Mouse (Mus musculus) right cerebral cortex, postnatal 10 days (tissue): ENCODE results near the gene Alpl.

Source experiments
- DNase-seq, 2 experiments: peaks; one replicate each; pipeline ENCODE4 v3.0.0; 2021; ENCODE audit warnings: low spot score in 2 of 2

Alpl gene

DNA sequence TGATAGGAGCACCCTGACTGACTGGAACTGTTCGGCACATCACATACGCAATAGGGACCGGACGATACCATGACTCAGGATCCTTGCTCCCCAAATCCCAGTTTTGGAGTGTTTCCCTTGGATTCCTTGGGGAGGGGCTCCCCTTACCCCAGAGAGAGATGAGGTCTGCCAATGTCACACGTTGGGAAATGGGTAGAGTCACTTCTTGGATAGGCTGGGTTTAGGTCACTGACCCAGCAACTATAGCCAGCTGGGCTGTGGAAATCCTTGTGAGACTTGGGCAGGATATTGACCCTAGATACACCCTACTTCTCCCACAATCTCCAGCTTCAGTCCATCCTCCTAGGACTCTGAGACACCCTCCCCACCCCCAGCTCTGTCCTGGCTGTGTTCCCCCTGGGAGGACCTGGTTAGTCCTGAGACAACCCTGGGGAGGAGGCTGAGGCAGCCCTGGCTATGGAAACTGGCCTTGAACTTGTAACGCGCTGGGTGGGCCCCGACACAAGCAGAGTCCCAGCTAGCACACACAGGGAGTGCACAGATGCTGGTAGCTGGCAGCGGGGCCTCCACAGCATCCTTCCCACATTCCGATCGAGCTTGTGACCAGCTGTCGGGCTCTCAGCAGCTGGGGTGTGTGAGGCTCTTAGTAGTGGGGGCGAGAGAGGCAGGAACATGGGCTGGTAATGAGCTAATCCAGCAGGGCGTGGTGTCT lies 25.1 kb downstream of the Alpl start:
- peak; percentile 41 to 42 for DNase-seq

DNA sequence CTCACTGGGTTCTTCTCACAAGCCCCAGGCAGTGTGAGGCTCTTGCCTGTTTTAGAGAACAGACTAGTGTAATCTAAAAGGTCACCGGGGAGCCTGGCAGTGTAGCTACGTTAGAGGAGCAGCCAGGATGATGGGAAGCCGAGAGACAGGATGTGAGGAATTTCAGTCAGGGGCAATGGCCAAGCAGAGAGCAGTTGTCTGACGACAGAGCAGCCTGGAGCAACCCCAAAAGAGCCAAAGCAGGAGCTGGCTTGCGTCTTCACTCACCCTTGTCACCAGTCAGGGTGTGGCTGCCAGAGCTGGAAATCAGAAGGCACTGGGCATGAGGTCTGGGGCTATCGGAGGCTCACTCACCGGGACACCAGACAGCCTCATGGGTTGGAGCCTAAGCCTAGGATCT lies 26.5 kb downstream of the Alpl start:
- no peak for DNase-seq

DNA sequence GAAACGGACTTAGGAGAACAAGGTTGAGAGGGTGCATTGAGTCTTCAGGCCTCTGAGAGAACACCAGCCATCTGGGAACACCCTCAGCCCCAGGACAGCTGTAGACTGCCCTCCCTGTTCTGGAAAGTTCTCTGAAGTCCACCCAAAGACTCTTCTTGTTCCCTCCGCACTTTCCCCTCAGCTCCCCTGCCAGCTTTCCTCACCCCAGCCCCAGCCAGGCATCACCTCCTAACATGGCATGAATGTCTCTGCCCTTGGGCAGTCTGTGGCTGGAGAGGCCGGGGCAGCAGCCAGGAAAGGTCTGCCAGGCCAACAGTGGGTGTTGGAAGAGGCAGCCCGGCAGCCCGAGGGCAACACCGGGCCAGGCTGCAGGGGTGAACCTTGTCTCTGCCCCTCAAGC lies 27.4 kb downstream of the Alpl start:
- no peak for DNase-seq

DNA sequence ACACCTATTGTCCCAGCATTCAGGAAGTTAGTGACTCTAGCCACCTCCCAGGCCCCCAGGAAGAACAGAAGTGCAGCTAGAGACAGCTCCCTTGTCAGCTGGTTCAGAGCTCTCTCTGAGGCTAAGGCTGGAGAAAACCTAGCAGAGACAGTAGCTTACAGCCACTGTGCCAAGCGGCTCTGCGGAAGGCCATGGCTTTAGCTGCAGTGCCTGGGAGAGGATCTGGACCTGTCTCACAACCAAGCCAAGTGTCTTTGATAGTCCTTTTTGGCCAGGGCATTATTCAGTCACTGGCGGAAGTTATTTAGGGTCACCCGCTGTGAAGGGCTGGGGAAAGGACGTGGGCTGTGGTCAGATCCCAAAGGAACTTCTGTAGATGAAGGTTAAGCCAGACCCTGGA lies 27.8 kb downstream of the Alpl start:
- DNase-seq = no peak

DNA sequence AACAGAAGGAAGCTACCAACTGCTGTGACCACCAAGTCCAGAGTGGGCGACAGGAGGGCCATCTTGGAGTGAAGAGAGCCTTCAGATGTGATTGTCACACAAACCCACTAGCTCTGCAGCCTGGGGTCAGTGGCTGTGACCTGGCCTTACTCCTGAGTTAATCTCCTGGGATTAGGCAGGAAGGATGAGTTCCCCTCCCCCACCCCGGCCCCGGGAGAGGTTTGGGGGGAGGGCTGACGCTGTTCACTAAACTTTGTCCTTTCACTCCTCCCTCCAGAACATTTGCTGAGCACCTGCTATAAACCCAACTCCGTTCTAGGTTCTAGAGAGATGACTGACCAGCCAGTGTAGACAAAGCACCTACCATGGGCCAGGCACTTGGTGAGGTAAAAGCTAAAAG lies 29.8 kb downstream of the Alpl start:
- DNase-seq = no peak

DNA sequence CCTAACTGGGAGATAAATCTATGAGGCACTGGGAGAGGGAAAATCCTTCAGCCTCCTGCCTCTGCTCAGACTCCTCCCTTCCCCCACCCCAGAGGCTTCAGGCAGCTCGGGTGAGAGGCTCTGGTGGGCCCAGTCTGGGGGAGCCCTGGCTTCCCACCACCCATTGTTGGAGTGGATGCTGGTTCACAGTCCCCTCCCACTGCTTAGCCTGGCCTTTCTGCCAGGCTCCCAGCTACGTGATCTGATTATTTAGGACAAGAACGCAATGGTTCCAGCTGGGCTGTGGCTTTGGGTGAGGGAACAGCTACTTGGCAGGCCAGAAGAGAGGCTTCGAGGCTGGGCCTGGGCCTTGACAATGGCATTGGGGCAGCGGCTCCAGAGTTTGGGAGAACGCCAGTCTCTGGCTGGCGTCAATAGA lies 30.6 kb downstream of the Alpl start:
- DNase-seq = peak; percentile 82 to 88

DNA sequence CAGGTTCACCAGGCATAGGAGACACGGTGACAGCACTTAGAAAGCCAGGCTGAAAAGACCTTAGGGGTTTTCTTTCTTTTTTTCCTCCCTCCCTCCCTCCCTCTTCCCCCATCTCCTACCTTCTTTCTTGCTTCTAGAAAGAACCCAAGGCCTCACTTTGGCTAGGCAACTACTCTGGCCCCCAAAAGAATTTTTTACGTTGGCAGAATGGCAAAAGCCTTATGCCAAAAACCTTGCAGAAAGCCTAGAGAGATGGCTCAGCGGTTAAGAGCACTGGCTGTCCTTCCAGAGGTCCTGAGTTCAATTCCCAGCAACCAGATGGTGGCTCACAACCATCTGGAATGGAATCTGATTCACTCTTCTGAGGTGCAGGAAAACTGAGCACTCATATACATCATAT lies 31.6 kb downstream of the Alpl start:
- no peak for DNase-seq

DNA sequence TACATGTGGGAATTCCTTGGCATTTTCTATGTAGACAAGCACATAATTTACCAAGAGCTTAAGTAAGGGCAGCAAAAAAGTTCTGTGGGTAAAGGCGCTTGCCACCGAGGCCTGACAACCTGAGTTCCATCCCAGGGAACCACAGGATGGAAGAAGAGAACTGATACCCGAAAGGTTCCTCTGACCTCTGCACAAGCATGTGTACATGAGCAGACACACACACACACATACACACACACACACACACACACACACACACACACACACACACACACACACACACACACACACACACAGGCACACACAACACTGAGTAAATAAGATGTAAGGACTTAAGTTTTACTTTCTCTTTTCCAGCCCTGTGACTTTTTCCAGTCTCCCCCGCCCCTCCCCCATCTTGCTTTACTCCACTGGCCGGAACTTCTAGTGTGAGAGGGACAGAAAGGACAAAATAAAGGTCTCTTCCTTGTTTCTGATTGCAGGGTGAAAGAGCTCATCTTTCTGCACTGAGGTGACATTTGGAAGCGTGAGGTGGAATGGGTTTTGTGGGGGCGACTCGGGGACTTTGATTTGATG lies 32.2 kb downstream of the Alpl start:
- DNase-seq = no peak

DNA sequence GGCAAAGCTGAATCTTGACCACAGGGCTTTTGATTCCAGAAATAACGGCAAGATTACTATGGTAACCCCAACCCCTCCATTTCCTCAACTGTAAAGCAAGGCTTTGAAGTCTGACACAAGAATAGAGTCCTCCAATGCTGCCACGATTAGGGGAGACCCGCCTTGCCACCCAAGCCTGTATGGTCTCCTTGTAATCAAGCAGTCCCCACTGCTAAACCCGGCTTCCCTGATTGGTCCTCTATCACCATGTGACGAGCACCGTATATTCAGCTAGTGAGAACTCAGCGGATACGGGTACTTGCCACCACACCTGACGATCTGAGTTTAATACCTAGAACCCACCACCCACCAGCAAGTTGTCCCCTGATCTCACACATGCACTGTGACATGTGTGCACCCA lies 33.3 kb downstream of the Alpl start:
- DNase-seq = peak in 1 of 2 experiments; percentile 59

DNA sequence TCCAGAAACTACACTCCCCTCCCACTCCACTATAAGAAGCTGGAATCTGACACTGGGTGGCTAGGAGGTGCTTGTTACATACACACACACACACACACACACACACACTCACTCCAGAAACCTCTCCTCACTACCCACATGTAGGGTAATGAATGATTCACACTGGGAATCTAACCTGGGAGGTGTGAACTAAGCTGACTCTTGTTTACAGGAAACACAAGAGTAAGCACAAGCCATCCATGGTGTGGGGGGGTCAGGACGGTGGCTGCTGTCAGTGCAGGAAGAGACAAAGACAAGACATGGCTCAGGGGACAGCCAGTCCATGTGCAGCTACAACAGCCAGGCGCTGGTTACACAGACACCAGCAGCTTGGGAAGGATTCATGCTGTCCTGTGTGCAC lies 41.7 kb downstream of the Alpl start:
- DNase-seq = no peak

DNA sequence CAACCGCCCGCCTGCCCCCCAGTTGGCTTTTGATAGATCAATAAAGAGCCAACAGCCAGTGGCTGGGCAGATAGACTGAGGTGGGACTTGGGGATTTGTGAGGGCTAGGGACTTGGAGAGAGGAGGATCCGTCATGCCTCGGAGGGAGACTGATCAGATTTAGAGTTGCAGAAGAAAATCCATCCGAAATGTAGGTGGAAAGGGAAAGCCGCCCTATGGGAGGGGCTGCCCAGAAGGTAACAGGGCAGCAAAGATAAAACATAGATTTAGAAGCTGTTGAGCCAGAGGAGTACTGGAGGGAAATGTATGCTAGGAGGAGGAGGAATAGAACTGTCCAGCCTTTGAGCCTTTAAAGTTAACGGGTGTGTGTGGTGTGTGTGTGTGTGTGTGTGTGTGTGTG lies 43.0 kb downstream of the Alpl start:
- DNase-seq = no peak

DNA sequence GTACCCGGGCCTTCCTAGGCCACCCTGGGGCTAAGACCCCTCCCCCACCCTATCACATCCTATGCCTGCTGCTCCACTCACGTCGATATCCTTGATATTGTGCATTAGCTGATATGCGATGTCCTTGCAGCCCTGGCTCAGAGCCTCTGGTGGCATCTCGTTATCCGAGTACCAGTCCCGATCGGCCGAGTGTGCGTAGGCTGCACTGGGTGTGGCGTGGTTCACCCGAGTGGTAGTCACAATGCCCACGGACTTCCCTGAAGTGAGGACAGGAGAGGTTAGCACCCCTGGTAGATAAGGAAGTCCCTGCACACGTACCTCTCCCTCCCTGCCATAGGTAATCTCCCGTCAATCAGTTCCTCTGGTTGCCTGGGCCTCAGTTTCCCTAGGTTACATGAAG lies 43.7 kb downstream of the Alpl start:
- DNase-seq = no peak

DNA sequence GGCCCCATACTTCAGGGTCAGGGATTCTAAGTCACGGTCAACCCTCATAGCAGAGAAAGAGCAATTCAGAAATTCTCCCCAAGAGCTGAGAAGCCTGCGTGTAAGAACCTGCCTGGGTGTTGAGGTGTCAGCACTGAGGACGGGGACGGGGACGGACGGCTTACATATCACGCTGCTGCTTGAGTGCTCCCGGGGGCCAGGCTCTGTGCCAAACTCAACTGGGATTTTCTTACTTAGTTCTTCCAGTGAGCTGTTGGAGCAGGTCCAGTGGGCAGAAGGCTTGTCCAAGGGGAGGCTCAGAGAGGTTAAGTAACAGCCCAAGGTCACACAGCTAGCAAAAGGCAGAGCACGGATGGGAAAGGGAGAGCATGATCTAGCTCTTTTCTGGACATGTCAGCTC lies 44.5 kb downstream of the Alpl start:
- no peak for DNase-seq

DNA sequence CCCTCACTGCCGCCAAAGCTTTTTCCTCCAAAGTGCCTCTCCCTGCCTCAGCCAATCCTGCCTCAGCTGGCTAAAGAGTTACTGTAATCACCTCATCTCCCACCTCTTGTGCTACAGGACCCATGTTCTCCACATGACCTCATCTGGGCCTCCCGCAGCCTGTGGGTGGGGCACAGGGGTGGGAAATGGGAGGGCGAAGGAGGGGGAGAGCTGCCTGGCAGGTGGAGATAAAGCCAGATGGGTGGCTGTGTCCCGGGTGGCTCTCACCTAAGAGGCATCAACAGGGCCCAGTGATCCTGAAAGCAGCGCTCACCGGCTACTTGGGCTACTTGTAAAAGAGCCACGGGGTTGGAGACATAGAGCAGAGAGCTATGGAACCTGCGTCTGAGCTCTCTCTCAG lies 44.9 kb downstream of the Alpl start:
- no peak for DNase-seq

DNA sequence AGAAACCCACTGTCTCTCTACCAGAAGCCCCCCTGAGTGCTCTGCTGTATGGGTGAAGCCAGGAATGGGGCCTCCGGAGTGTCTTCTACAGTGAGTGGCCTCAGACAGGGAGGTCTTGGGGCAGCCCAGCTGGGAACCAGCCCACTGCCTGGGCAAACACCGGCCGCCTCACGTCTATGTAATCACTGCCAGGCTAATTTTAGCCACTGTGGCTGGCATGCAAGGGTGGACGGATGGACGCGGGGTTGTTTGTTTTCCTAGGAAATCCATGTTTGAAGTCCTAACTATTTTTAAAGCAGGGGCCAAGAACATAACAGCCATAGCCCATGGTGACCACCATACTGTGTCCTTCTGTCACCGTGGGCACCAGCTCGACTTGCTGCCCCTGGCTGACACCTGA lies 46.1 kb downstream of the Alpl start:
- no peak for DNase-seq

DNA sequence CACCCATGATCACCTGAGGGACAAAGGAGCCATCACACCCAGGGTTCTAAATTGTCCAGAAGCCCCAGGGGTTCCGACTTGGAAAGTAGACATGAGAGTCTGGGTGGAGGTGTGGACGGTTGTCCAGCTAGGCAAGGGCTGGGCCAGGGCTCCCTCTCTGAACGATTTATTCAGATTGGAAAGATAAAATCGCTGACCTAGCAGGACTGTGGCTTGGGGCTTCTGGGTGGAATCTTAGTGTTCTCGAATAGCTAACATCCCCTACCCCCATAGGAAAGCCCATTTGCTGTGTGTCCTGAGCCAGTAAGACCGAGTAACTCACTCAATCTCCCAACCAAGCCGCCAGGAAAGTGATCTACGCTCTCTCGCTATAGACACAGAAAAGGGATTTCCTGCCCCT lies 46.5 kb downstream of the Alpl start:
- DNase-seq = no peak

DNA sequence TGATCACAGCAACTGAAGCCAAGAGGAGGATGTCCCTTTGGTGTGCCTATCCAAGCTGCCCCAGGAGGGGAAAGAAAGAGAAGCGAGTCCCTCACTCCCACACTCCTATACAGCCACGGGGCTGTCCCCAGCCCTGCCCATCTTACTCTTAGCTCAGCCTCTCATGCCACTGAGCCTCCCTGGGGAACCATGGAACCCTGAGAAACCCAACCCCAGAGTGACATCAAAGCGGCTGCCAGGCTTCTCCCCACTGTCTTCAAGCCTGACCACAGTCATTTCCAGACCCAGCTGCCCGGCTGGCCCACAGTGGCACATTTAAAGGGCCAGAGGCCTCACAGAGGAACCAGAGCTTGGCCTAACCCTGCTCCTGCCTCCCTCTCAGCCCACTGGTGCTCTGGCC lies 47.5 kb downstream of the Alpl start:
- DNase-seq = no peak

DNA sequence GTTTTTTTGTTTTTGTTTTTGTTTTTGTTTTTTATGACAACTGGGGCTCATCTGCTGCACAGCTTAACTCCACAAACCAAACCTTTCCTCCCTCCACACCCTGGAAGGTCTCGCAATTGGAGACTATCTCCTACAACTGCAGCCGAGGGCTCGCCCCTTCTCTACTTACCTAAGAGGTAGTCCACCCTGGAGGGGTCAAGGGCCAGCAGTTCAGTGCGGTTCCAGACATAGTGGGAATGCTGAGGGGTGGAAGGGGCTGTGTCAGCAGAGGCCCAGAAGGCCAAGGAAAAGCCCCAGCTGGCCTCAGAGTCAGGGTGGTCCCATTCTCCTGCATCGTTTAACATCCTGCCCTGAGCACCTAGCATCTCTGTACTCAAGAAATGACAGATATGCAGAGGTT lies 48.6 kb downstream of the Alpl start:
- DNase-seq = no peak

DNA sequence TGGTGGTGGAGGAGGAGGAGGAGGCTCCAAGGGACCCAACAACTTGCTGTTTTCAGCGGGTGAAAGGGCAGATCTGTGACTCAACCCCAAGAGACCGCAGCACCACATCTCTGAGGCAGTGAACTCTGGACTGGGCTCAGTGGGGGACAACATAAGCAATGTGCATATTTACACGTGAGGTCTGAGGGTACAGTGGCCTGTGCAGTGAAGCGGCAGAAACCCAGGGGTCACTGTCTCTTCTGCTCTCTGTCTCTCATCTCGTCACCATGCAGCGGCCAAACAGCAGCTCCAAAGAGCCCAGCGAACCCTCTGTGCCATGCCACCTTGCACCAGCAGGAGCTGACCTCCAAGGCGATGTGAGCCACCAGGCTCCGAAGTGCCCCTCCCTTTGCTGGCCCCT lies 49.1 kb downstream of the Alpl start:
- no peak for DNase-seq

DNA sequence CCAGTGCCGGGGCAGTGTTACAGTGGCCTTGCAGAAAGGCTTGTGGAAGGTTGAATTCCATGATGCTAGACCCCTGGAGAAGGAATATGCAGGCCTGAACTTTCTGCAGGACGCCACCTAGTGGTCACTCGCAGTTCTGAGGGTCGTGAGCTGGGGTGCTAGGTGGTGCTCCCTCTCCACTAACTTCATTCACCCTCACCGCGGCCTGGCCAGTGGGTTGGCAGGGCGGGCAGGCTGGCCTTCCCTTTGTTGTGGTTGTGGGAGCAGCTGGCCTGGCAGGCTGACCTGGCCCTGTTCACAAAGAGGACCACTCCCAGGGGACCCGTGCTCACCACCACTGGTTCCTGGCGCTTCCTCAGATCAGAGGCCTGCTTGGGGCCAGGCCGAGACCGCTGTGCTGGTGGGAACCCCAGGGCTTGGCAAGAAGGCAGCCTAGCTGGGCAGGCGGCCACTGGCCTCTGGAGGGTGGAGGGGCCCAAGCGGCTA lies 51.7 kb downstream of the Alpl start:
- DNase-seq = peak; percentile 78

DNA sequence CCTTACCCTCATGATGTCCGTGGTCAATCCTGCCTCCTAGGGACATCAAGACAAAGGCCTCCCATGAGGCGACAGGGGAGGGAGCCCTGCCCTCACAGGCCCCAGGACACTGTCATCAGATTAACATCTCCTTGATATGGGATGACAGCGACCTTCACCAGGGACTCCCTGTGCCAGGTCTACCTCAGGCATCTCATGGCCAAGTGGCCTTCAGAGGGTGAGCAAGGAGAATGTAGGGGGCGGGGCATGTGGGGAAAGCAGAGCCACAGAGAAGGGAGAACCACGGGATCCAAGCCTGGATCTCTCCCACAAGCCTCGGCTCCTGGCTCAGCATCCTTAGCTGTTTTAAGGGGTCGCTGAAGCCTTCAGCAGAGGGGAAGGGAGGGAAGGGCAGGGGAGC lies 52.4 kb downstream of the Alpl start:
- DNase-seq = no peak

DNA sequence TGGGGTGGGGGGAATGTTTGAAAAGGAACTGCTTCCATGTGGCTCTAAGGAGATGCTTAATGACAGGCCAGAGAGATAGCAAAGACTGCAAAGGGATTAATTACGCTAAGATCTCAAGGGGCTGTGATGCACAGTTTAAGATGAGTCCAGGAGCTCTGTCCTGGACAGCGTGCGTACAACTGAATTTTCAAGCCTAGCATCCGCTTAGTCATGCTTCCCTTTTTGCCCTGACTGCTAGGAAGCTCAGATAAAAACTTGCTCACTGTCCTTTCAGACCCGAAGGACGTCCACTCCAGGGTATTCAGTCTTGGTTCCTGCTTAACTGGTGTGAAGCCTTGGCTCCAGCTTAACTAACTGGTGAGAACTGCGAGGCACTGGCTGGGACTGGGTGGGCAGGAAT lies 55.8 kb downstream of the Alpl start:
- DNase-seq = no peak

DNA sequence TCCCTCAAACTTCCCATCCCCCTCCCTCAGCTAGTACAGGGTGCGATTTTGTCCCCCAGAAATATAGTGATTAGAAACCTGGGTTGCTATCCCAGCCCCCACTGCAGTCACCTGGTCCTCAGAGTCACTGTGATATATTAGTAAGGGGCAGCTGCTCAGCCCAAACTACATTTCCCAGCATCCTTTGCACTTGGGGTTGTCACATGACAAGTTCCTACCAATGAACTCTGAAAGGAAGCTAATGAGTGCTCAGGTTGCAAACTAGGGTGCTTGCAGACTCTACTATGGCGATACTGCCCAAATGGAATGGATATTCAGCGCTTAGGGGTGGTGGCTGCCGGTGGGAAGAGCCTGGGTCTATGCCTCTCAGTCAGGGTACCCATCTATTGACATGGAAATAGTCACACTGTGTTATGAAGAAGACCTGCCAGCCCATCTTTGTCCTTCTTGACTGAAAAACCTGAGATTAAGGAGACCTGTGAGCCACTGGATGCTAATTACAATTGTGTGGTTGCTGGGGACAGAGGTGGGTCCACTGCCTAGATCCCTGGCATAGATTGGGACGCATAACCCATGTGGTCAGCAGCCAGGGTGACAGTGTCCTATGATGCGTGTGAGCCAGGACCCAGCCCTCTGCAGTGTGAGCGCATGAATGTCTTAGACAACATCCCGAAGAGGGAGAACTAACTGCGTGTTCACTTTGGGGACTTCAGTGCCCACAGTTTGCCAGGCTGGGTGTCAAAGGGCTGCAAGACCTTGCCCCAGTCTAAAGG lies 56.8 kb downstream of the Alpl start:
- peak in 1 of 2 experiments; percentile 72 for DNase-seq
